8 mouse cellular contexts compared by ENCODE assay signal in genomic region chr13:42867026-42867425, GRCm38 (mm10).
DNase-seq lines count a peak whose midpoint lies in the region; ATAC-seq and TF ChIP-seq lines count a peak whose summit lies in the region.

No protein-coding gene starts in this region.

- H3K9me3 ChIP-seq in liver, embryonic 11.5 days (ENCODE audit: control insufficient read depth, low read length), result no peaks in the 10 kb centered on the region

- no peak overlapping the region for H3K9ac ChIP-seq in liver, embryonic 11.5 days (ENCODE audit: low read depth, low read length)

- DNase-seq in cerebellum, adult 2 months, result peak; percentile 7 to 18
- no peak for DNase-seq in cerebellum, adult 11 months
- no peak for DNase-seq in testis, postnatal 10 days (ENCODE audit: low spot score)
- no peak for DNase-seq in liver, embryonic 11.5 days (ENCODE audit: low spot score)
- no peak for DNase-seq in embryo, embryonic 11 days
- DNase-seq in embryo, embryonic 10.5 days (ENCODE audit: low spot score), result no peak

- peak overlapping the region; percentile 69 for H3K4me3 ChIP-seq in cerebellum, adult 2 months (replicated peaks; ENCODE audit: insufficient read depth, low read depth, low read length)
- H3K4me3 ChIP-seq in testis, adult 2 months (ENCODE audit: control insufficient read depth, low read depth, low read length), result peak overlapping the region; percentile 74; the same call in 1 of the 2 replicates
- no peak overlapping the region for H3K4me3 ChIP-seq in liver, embryonic 11.5 days (ENCODE audit: low read depth, low read length)
- peak overlapping the region; percentile 20; the same call in 1 of the 2 replicates for H3K4me3 ChIP-seq in small intestine, adult 2 months (ENCODE audit: low read depth, low read length)

- H3K27ac ChIP-seq in cerebellum, adult 2 months (ENCODE audit: insufficient read depth, low read length), result no peak overlapping the region; the same call in 1 of the 2 replicates
- H3K27ac ChIP-seq in testis, adult 2 months (ENCODE audit: control insufficient read depth, insufficient read depth, low read depth, low read length), result no peak overlapping the region
- no peak overlapping the region for H3K27ac ChIP-seq in liver, embryonic 11.5 days (ENCODE audit: low read depth, low read length)
- no peak overlapping the region for H3K27ac ChIP-seq in small intestine, adult 2 months (ENCODE audit: insufficient read depth, low read depth, low read length)

- no peaks in the 10 kb centered on the region for H3K36me3 ChIP-seq in testis, adult 2 months (ENCODE audit: control insufficient read depth, insufficient read depth, low read length)
- H3K36me3 ChIP-seq in liver, embryonic 11.5 days (ENCODE audit: control insufficient read depth, insufficient read depth, low read length), result no peaks in the 10 kb centered on the region
- no peaks in the 10 kb centered on the region for H3K36me3 ChIP-seq in small intestine, adult 2 months (ENCODE audit: control insufficient read depth, insufficient read depth, low read length)

- no peak for TF ChIP-seq CTCF in cerebellum, adult 2 months (IDR thresholded peaks at IDR 0.05; ENCODE audit: borderline replicate concordance, insufficient read depth, low read depth, low read length)
- no peak for TF ChIP-seq CTCF in testis, adult 2 months (IDR thresholded peaks at IDR 0.05; ENCODE audit: control insufficient read depth, insufficient read depth, insufficient replicate concordance, low read depth, low read length)
- TF ChIP-seq CTCF in small intestine, adult 2 months (IDR thresholded peaks at IDR 0.05; ENCODE audit: extremely low read depth, insufficient read length, insufficient replicate concordance, low read depth, low read length), result no peak

- WGBS in cerebellum, adult 2 months, result 22% methylated on average over 6 of the region's 6 CpGs
- 30% methylated on average over 6 of the region's 6 CpGs for WGBS in liver, embryonic 11.5 days
- 18% methylated on average over 6 of the region's 6 CpGs for WGBS in small intestine, adult 2 months

- H3K4me1 ChIP-seq in cerebellum, adult 2 months (ENCODE audit: control insufficient read depth, insufficient read depth, low read length), result no peaks in the 10 kb centered on the region
- peaks cover 6% of the 10 kb centered on the region for H3K4me1 ChIP-seq in testis, adult 2 months (ENCODE audit: control insufficient read depth, insufficient read depth, low read length)
- H3K4me1 ChIP-seq in liver, embryonic 11.5 days (replicated peaks; ENCODE audit: control insufficient read depth, insufficient read depth, low read length), result no peaks in the 10 kb centered on the region
- H3K4me1 ChIP-seq in small intestine, adult 2 months (ENCODE audit: control insufficient read depth, insufficient read depth, insufficient read length, low read length), result 0 out of 2 replicates have a peak, but pooled peaks cover 3% of the 10 kb centered on the region

- no peaks in the 10 kb centered on the region for H3K27me3 ChIP-seq in cerebellum, adult 2 months (ENCODE audit: control insufficient read depth, insufficient read depth, low read length)
- H3K27me3 ChIP-seq in testis, adult 2 months (ENCODE audit: control insufficient read depth, insufficient read depth, low read length), result no peaks in the 10 kb centered on the region
- H3K27me3 ChIP-seq in liver, embryonic 11.5 days (replicated peaks; ENCODE audit: control insufficient read depth, insufficient read depth, low read length), result no peaks in the 10 kb centered on the region
- no peaks in the 10 kb centered on the region for H3K27me3 ChIP-seq in small intestine, adult 2 months (ENCODE audit: control insufficient read depth, insufficient read depth, low read length)

- peak overlapping the region; percentile 64 for H3K4me2 ChIP-seq in liver, embryonic 11.5 days

- no peak for TF ChIP-seq POLR2A in cerebellum, adult 2 months (IDR thresholded peaks at IDR 0.05; ENCODE audit: borderline replicate concordance, insufficient read depth, low read length)
- no peak for TF ChIP-seq POLR2A in testis, adult 2 months (IDR thresholded peaks at IDR 0.05; ENCODE audit: control insufficient read depth, low read depth, low read length)
- TF ChIP-seq POLR2A in small intestine, adult 2 months (IDR thresholded peaks at IDR 0.05; ENCODE audit: low read depth, low read length), result no peak

- no peak for ATAC-seq in liver, embryonic 11.5 days (replicated peaks; ENCODE audit: low FRiP score)

Comparison
In these comparisons a context has a peak if more than half of its experiments do, and no peak if none do; other contexts are left out.
1. DNase-seq: peak in cerebellum, adult 2 months (2 of 2); none in cerebellum, adult 11 months (single experiment), testis, postnatal 10 days (single experiment), liver, embryonic 11.5 days (single experiment), embryo, embryonic 11 days (single experiment) and embryo, embryonic 10.5 days (single experiment).